Mouse (Mus musculus): ENCODE data around the gene Mcm9. TPM values are rescaled to one million over a fixed set of nuclear protein-coding genes. Genes with fewer than 3 reads are reported as not detected.
"Not testable (repeated sequence)": the region's sequence is repeated elsewhere in the genome, so short reads cannot be mapped to it uniquely, and the experiment has no call there.

The Mcm9 gene
- polyA plus RNA-seq, 1 experiment from 2014 or later, result 15.4 TPM

GRCm38 (mm10) chr10:53518599-53518913 lies 111.7 kb downstream of the Mcm9 start:
- WGBS, result 68% methylated on average over 8 of the region's 8 CpGs
- Histone ChIP-seq H3K27me3 (no peaks in the 10 kb centered on the region), H3K4me3 (replicated peaks) (no peak overlapping the region), H3K4me1 (replicated peaks) (peaks cover 21% of the 10 kb centered on the region; the same call in 1 of the 2 replicates), H3K9me3 (no peaks in the 10 kb centered on the region), H3K36me3 (no peaks in the 10 kb centered on the region), H3K4me2 (no peak overlapping the region), H3K27ac (0 out of 2 replicates have a peak overlapping the region, but pooled peaks have one; percentile 46), H3K9ac (replicated peaks) (no peak overlapping the region)
- 0 out of 2 replicates have a peak, but pooled peaks have one; percentile 30 for ATAC-seq (ENCODE audit: insufficient number of reproducible peaks, insufficient read depth, low FRiP score, low TSS enrichment, low read depth)

- H3K9me3 ChIP-seq, result no peaks in the 10 kb centered on the region
- no peaks in the 10 kb centered on the region for H3K27me3 ChIP-seq
- H3K27ac ChIP-seq, result 0 out of 2 replicates have a peak overlapping the region, but pooled peaks have one; percentile 46
- no peak overlapping the region for H3K4me3 ChIP-seq (replicated peaks)
- H3K4me2 ChIP-seq, result no peak overlapping the region
- WGBS, result 78% methylated on average over 14 of the region's 14 CpGs
- no peak overlapping the region for H3K9ac ChIP-seq (replicated peaks)
- peaks cover 21% of the 10 kb centered on the region; the same call in 1 of the 2 replicates for H3K4me1 ChIP-seq (replicated peaks)
- ATAC-seq (ENCODE audit: insufficient number of reproducible peaks, insufficient read depth, low FRiP score, low TSS enrichment, low read depth), result no peak
- no peaks in the 10 kb centered on the region for H3K36me3 ChIP-seq
Observed at GRCm38 (mm10) chr10:53517770-53518598, 112.3 kb downstream of the Mcm9 start.

GRCm38 (mm10) chr10:53512491-53512890 lies 117.7 kb downstream of the Mcm9 start:
- no peak for ATAC-seq (ENCODE audit: insufficient number of reproducible peaks, insufficient read depth, low FRiP score, low TSS enrichment, low read depth)
- Histone ChIP-seq H3K4me1 (replicated peaks) (no peaks in the 10 kb centered on the region), H3K9ac (replicated peaks) (no peak overlapping the region), H3K4me3 (replicated peaks) (no peak overlapping the region), H3K27ac (no peak overlapping the region), H3K4me2 (no peak overlapping the region), H3K9me3 (no peaks in the 10 kb centered on the region), H3K36me3 (no peaks in the 10 kb centered on the region), H3K27me3 (no peaks in the 10 kb centered on the region)
- 57% methylated on average over 1 of the region's 1 CpGs for WGBS

- no peaks in the 10 kb centered on the region for H3K4me1 ChIP-seq (replicated peaks)
- no peaks in the 10 kb centered on the region for H3K9me3 ChIP-seq
- 44% methylated on average over 6 of the region's 6 CpGs for WGBS
- no peaks in the 10 kb centered on the region for H3K27me3 ChIP-seq
- no peaks in the 10 kb centered on the region for H3K36me3 ChIP-seq
- ATAC-seq (ENCODE audit: insufficient number of reproducible peaks, insufficient read depth, low FRiP score, low TSS enrichment, low read depth), result no peak
- H3K4me2 ChIP-seq, result no peak overlapping the region
- H3K4me3 ChIP-seq (replicated peaks), result no peak overlapping the region
- no peak overlapping the region for H3K27ac ChIP-seq
- no peak overlapping the region for H3K9ac ChIP-seq (replicated peaks)
Observed at GRCm38 (mm10) chr10:53509158-53509773, 121.0 kb downstream of the Mcm9 start.

GRCm38 (mm10) chr10:53508676-53509075 lies 121.6 kb downstream of the Mcm9 start:
- no peak overlapping the region for H3K4me2 ChIP-seq
- H3K4me1 ChIP-seq (replicated peaks), result peaks cover under 1% of the 10 kb centered on the region; the same call in 1 of the 2 replicates
- no peaks in the 10 kb centered on the region for H3K36me3 ChIP-seq
- no peak overlapping the region for H3K27ac ChIP-seq
- H3K27me3 ChIP-seq, result no peaks in the 10 kb centered on the region
- ATAC-seq (ENCODE audit: insufficient number of reproducible peaks, insufficient read depth, low FRiP score, low TSS enrichment, low read depth), result no peak
- H3K4me3 ChIP-seq (replicated peaks), result no peak overlapping the region
- H3K9ac ChIP-seq (replicated peaks), result no peak overlapping the region
- H3K9me3 ChIP-seq, result no peaks in the 10 kb centered on the region

- 60% methylated on average over 2 of the region's 2 CpGs for WGBS
- no peak for ATAC-seq (ENCODE audit: insufficient number of reproducible peaks, insufficient read depth, low FRiP score, low TSS enrichment, low read depth)
- H3K36me3 ChIP-seq, result no peaks in the 10 kb centered on the region
- H3K27me3 ChIP-seq, result no peaks in the 10 kb centered on the region
- no peak overlapping the region for H3K4me3 ChIP-seq (replicated peaks)
- peak overlapping the region; percentile 50; the same call in 1 of the 2 replicates for H3K27ac ChIP-seq
- H3K4me1 ChIP-seq (replicated peaks), result peaks cover 10% of the 10 kb centered on the region
- no peaks in the 10 kb centered on the region for H3K9me3 ChIP-seq
- H3K4me2 ChIP-seq, result no peak overlapping the region
- H3K9ac ChIP-seq (replicated peaks), result no peak overlapping the region
Observed at GRCm38 (mm10) chr10:53505526-53505925, 124.7 kb downstream of the Mcm9 start.

- Histone ChIP-seq H3K4me2 (no peak overlapping the region), H3K27me3 (no peaks in the 10 kb centered on the region), H3K27ac (peak overlapping the region; percentile 50; the same call in 1 of the 2 replicates), H3K36me3 (no peaks in the 10 kb centered on the region), H3K9me3 (no peaks in the 10 kb centered on the region), H3K4me3 (replicated peaks) (no peak overlapping the region), H3K9ac (replicated peaks) (no peak overlapping the region), H3K4me1 (replicated peaks) (peaks cover 10% of the 10 kb centered on the region)
- peak; percentile 57; the same call in 1 of the 2 replicates for ATAC-seq (ENCODE audit: insufficient number of reproducible peaks, insufficient read depth, low FRiP score, low TSS enrichment, low read depth)
- 27% methylated on average over 3 of the region's 3 CpGs for WGBS
Observed at GRCm38 (mm10) chr10:53505069-53505468, 125.2 kb downstream of the Mcm9 start.

GRCm38 (mm10) chr10:53502875-53503816 lies 127.1 kb downstream of the Mcm9 start:
- Histone ChIP-seq H3K4me1 (replicated peaks) (peaks cover 10% of the 10 kb centered on the region), H3K9me3 (peaks cover under 1% of the 10 kb centered on the region; the same call in 1 of the 2 replicates), H3K27ac (peak overlapping the region; percentile 47), H3K36me3 (no peaks in the 10 kb centered on the region), H3K9ac (replicated peaks) (no peak overlapping the region), H3K4me2 (peak overlapping the region; percentile 35), H3K27me3 (no peaks in the 10 kb centered on the region), H3K4me3 (replicated peaks) (0 out of 2 replicates have a peak overlapping the region, but pooled peaks have one; percentile 1)
- ATAC-seq (ENCODE audit: insufficient number of reproducible peaks, insufficient read depth, low FRiP score, low TSS enrichment, low read depth), result no peak
- WGBS, result 41% methylated on average over 21 of the region's 21 CpGs

- Histone ChIP-seq H3K4me2 (no peak overlapping the region), H3K27ac (no peak overlapping the region), H3K27me3 (no peaks in the 10 kb centered on the region), H3K4me1 (replicated peaks) (peaks cover 10% of the 10 kb centered on the region), H3K4me3 (replicated peaks) (no peak overlapping the region), H3K36me3 (no peaks in the 10 kb centered on the region), H3K9me3 (peaks cover 7% of the 10 kb centered on the region; the same call in 1 of the 2 replicates), H3K9ac (replicated peaks) (no peak overlapping the region)
- no peak for ATAC-seq (ENCODE audit: insufficient number of reproducible peaks, insufficient read depth, low FRiP score, low TSS enrichment, low read depth)
- 74% methylated on average over 13 of the region's 13 CpGs for WGBS
Observed at GRCm38 (mm10) chr10:53502471-53502870, 127.8 kb downstream of the Mcm9 start.

GRCm38 (mm10) chr10:53499518-53499917 lies 130.7 kb downstream of the Mcm9 start:
- no peaks in the 10 kb centered on the region for H3K27me3 ChIP-seq
- peaks cover 9% of the 10 kb centered on the region; the same call in 1 of the 2 replicates for H3K9me3 ChIP-seq
- H3K4me3 ChIP-seq (replicated peaks), result no peak overlapping the region
- no peak overlapping the region for H3K27ac ChIP-seq
- no peak overlapping the region for H3K9ac ChIP-seq (replicated peaks)
- ATAC-seq (ENCODE audit: insufficient number of reproducible peaks, insufficient read depth, low FRiP score, low TSS enrichment, low read depth), result no peak
- H3K4me2 ChIP-seq, result no peak overlapping the region
- H3K4me1 ChIP-seq (replicated peaks), result peaks cover 10% of the 10 kb centered on the region
- H3K36me3 ChIP-seq, result no peaks in the 10 kb centered on the region

GRCm38 (mm10) chr10:53495349-53495748 lies 134.9 kb downstream of the Mcm9 start:
- H3K9ac ChIP-seq (replicated peaks); H3K4me1 ChIP-seq (replicated peaks); ATAC-seq (ENCODE audit: insufficient number of reproducible peaks, insufficient read depth, low FRiP score, low TSS enrichment, low read depth); H3K27me3 ChIP-seq; H3K9me3 ChIP-seq; H3K36me3 ChIP-seq; H3K4me3 ChIP-seq (replicated peaks); H3K4me2 ChIP-seq; H3K27ac ChIP-seq: not testable (repeated sequence)
- WGBS, result 91% methylated on average over 3 of the region's 3 CpGs

Measured in limb, embryonic 12.5 days (tissue).